Mouse (Mus musculus): ENCODE measurements at regions not wholly inside any gene's neighbourhood (a gene's known extent, or its start where the extent isn't known, plus 50 kb on each side); places are given as distances from the start of the nearest gene placed in this dataset.

- ATAC-seq (ENCODE audit: insufficient read depth, low FRiP score, low read depth) = no peak
- WGBS = 71% methylated on average over 1 of the region's 1 CpGs
These were observed 301.8 kb upstream of the Rnf219 start for GRCm38 (mm10) chr14:104824224-104824623.

GRCm38 (mm10) chr14:104821903-104822573 is 299.6 kb upstream of the Rnf219 start:
- Histone ChIP-seq H3K4me3 (replicated peaks) (no peak overlapping the region), H3K4me1 (no peaks in the 10 kb centered on the region), H3K9me3 (no peaks in the 10 kb centered on the region), H3K27me3 (replicated peaks) (no peaks in the 10 kb centered on the region), H3K4me2 (no peak overlapping the region), H3K9ac (no peak overlapping the region), H3K27ac (no peak overlapping the region), H3K36me3 (no peaks in the 10 kb centered on the region)
- ATAC-seq (ENCODE audit: insufficient read depth, low FRiP score, low read depth) = no peak
- WGBS = 78% methylated on average over 11 of the region's 11 CpGs

More at GRCm38 (mm10) chr14:104824224-104824623, 301.8 kb upstream of the Rnf219 start:
- Histone ChIP-seq H3K4me3 (replicated peaks) (no peak overlapping the region), H3K27ac (no peak overlapping the region), H3K27me3 (replicated peaks) (no peaks in the 10 kb centered on the region), H3K4me2 (no peak overlapping the region), H3K4me1 (no peaks in the 10 kb centered on the region), H3K9me3 (no peaks in the 10 kb centered on the region), H3K36me3 (no peaks in the 10 kb centered on the region), H3K9ac (no peak overlapping the region)

GRCm38 (mm10) chr14:104819106-104819505 is 296.7 kb upstream of the Rnf219 start:
- no peaks in the 10 kb centered on the region for H3K36me3 ChIP-seq
- no peak for ATAC-seq (ENCODE audit: insufficient read depth, low FRiP score, low read depth)

GRCm38 (mm10) chr14:104813977-104814584 is 291.6 kb upstream of the Rnf219 start:
- no peaks in the 10 kb centered on the region for H3K36me3 ChIP-seq
- H3K4me2 ChIP-seq = no peak overlapping the region
- H3K27me3 ChIP-seq (replicated peaks) = no peaks in the 10 kb centered on the region
- no peak overlapping the region for H3K27ac ChIP-seq
- H3K9me3 ChIP-seq = no peaks in the 10 kb centered on the region
- no peak for ATAC-seq (ENCODE audit: insufficient read depth, low FRiP score, low read depth)
- no peak overlapping the region for H3K9ac ChIP-seq
- WGBS = 33% methylated on average over 10 of the region's 10 CpGs
- no peak overlapping the region for H3K4me3 ChIP-seq (replicated peaks)
- H3K4me1 ChIP-seq = no peaks in the 10 kb centered on the region

More at GRCm38 (mm10) chr14:104819106-104819505, 296.7 kb upstream of the Rnf219 start:
- Histone ChIP-seq H3K4me2 (no peak overlapping the region), H3K9ac (no peak overlapping the region), H3K27ac (no peak overlapping the region), H3K4me1 (no peaks in the 10 kb centered on the region), H3K9me3 (no peaks in the 10 kb centered on the region), H3K4me3 (replicated peaks) (no peak overlapping the region), H3K27me3 (replicated peaks) (no peaks in the 10 kb centered on the region)
- 83% methylated on average over 4 of the region's 4 CpGs for WGBS

GRCm38 (mm10) chr14:104812006-104812405 is 289.6 kb upstream of the Rnf219 start:
- H3K4me3 ChIP-seq (replicated peaks) = no peak overlapping the region
- no peaks in the 10 kb centered on the region for H3K9me3 ChIP-seq
- 85% methylated on average over 4 of the region's 4 CpGs for WGBS
- H3K4me2 ChIP-seq = no peak overlapping the region
- H3K9ac ChIP-seq = no peak overlapping the region
- H3K27ac ChIP-seq = no peak overlapping the region
- no peaks in the 10 kb centered on the region for H3K27me3 ChIP-seq (replicated peaks)
- H3K4me1 ChIP-seq = no peaks in the 10 kb centered on the region
- no peak for ATAC-seq (ENCODE audit: insufficient read depth, low FRiP score, low read depth)
- no peaks in the 10 kb centered on the region for H3K36me3 ChIP-seq

- H3K36me3 ChIP-seq = no peaks in the 10 kb centered on the region
- 87% methylated on average over 10 of the region's 10 CpGs for WGBS
- H3K9ac ChIP-seq = no peak overlapping the region
- no peaks in the 10 kb centered on the region for H3K27me3 ChIP-seq (replicated peaks)
- H3K4me3 ChIP-seq (replicated peaks) = no peak overlapping the region
- no peaks in the 10 kb centered on the region for H3K9me3 ChIP-seq
- H3K4me2 ChIP-seq = no peak overlapping the region
- no peak for ATAC-seq (ENCODE audit: insufficient read depth, low FRiP score, low read depth)
- no peaks in the 10 kb centered on the region for H3K4me1 ChIP-seq
- H3K27ac ChIP-seq = no peak overlapping the region
These were observed 282.9 kb upstream of the Rnf219 start for GRCm38 (mm10) chr14:104805332-104805731.

- no peaks in the 10 kb centered on the region for H3K4me1 ChIP-seq
- no peak overlapping the region for H3K9ac ChIP-seq
- H3K27ac ChIP-seq = no peak overlapping the region
- no peaks in the 10 kb centered on the region for H3K9me3 ChIP-seq
- no peaks in the 10 kb centered on the region for H3K36me3 ChIP-seq
- no peak overlapping the region for H3K4me3 ChIP-seq (replicated peaks)
- ATAC-seq (ENCODE audit: insufficient read depth, low FRiP score, low read depth) = no peak
- no peaks in the 10 kb centered on the region for H3K27me3 ChIP-seq (replicated peaks)
- WGBS = 60% methylated on average over 17 of the region's 17 CpGs
- H3K4me2 ChIP-seq = no peak overlapping the region
These were observed 274.0 kb upstream of the Rnf219 start for GRCm38 (mm10) chr14:104796348-104796965.

GRCm38 (mm10) chr14:104789346-104789745 is 266.9 kb upstream of the Rnf219 start:
- Histone ChIP-seq H3K27ac (no peak overlapping the region), H3K9me3 (no peaks in the 10 kb centered on the region), H3K4me3 (replicated peaks) (no peak overlapping the region), H3K27me3 (replicated peaks) (no peaks in the 10 kb centered on the region), H3K9ac (no peak overlapping the region), H3K4me2 (no peak overlapping the region), H3K36me3 (no peaks in the 10 kb centered on the region), H3K4me1 (no peaks in the 10 kb centered on the region)
- no peak for ATAC-seq (ENCODE audit: insufficient read depth, low FRiP score, low read depth)
- WGBS = 51% methylated on average over 3 of the region's 3 CpGs

- Histone ChIP-seq H3K4me2 (no peak overlapping the region), H3K27ac (no peak overlapping the region), H3K36me3 (no peaks in the 10 kb centered on the region), H3K4me3 (replicated peaks) (no peak overlapping the region), H3K27me3 (replicated peaks) (no peaks in the 10 kb centered on the region), H3K9ac (no peak overlapping the region), H3K9me3 (no peaks in the 10 kb centered on the region), H3K4me1 (no peaks in the 10 kb centered on the region)
- WGBS = 40% methylated on average over 12 of the region's 12 CpGs
- ATAC-seq (ENCODE audit: insufficient read depth, low FRiP score, low read depth) = no peak
These were observed 262.6 kb upstream of the Rnf219 start for GRCm38 (mm10) chr14:104785066-104785465.

- Histone ChIP-seq H3K36me3 (no peaks in the 10 kb centered on the region), H3K4me1 (no peaks in the 10 kb centered on the region), H3K4me2 (no peak overlapping the region), H3K27ac (no peak overlapping the region), H3K9me3 (no peaks in the 10 kb centered on the region), H3K27me3 (replicated peaks) (no peaks in the 10 kb centered on the region), H3K4me3 (replicated peaks) (no peak overlapping the region), H3K9ac (no peak overlapping the region)
- no peak for ATAC-seq (ENCODE audit: insufficient read depth, low FRiP score, low read depth)
- WGBS = 49% methylated on average over 4 of the region's 4 CpGs
These were observed 247.5 kb upstream of the Rnf219 start for GRCm38 (mm10) chr14:104769938-104770337.

GRCm38 (mm10) chr14:104734213-104734612 is 211.8 kb upstream of the Rnf219 start:
- Histone ChIP-seq H3K4me1 (no peaks in the 10 kb centered on the region), H3K9me3 (no peaks in the 10 kb centered on the region), H3K4me3 (replicated peaks) (no peak overlapping the region), H3K4me2 (no peak overlapping the region), H3K36me3 (no peaks in the 10 kb centered on the region), H3K27ac (no peak overlapping the region), H3K27me3 (replicated peaks) (no peaks in the 10 kb centered on the region), H3K9ac (no peak overlapping the region)
- WGBS = 30% methylated on average over 3 of the region's 3 CpGs
- no peak for ATAC-seq (ENCODE audit: insufficient read depth, low FRiP score, low read depth)

GRCm38 (mm10) chr14:104732036-104732435 is 209.6 kb upstream of the Rnf219 start:
- no peak overlapping the region for H3K4me2 ChIP-seq
- H3K9me3 ChIP-seq = no peaks in the 10 kb centered on the region
- H3K27ac ChIP-seq = no peak overlapping the region
- no peaks in the 10 kb centered on the region for H3K27me3 ChIP-seq (replicated peaks)
- no peak overlapping the region for H3K9ac ChIP-seq
- ATAC-seq (ENCODE audit: insufficient read depth, low FRiP score, low read depth) = no peak
- whole genome bisulfite sequencing = 68% methylated on average over 1 of the region's 1 CpGs
- H3K4me1 ChIP-seq = no peaks in the 10 kb centered on the region
- no peak overlapping the region for H3K4me3 ChIP-seq (replicated peaks)
- no peaks in the 10 kb centered on the region for H3K36me3 ChIP-seq
